Mouse (Mus musculus): ENCODE measurements around the gene Galnt14. TPM values are rescaled to one million over a fixed set of nuclear protein-coding genes. Genes with fewer than 3 reads are reported as not detected.

Gene Galnt14
- total and polyA plus RNA-seq, 2 experiments from 2014 or later: 16.8 to 17.8 TPM

DNA sequence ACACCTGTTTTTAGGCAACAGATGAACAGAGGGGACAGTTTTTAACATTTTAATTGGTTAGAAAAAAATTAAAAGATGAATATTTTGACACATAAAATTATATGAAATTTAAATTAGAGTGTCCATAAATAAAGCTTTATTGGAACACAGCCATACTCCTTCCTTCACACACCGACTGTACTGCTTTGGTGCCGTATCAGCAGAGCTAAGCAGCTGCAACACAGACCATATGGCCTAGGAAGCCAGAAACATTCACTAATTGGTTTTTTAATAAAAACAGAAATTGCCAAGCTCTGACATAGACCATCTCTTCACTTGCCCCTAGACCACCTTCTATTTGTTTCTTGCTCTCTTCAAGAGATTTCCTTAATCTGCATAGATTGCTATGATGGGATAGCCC, 40.2 kb downstream of the Galnt14 start:
- TF ChIP-seq CTCF (IDR thresholded peaks at IDR 0.05; ENCODE audit: low read depth): no peak
- Histone ChIP-seq H3K4me3 (ENCODE audit: low read depth, low read length) (no peak overlapping the region), H3K9ac (no peak overlapping the region), H3K4me1 (ENCODE audit: insufficient read depth) (peaks cover 8% of the 10 kb centered on the region; the same call in 1 of the 2 replicates), H3K27ac (ENCODE audit: low read depth, low read length) (no peak overlapping the region), H3K4me2 (ENCODE audit: low read depth) (no peak overlapping the region), H3K36me3 (ENCODE audit: insufficient read depth) (no peaks in the 10 kb centered on the region), H3K27me3 (ENCODE audit: insufficient read depth, low read length) (no peaks in the 10 kb centered on the region), H3K9me3 (ENCODE audit: low read length) (no peaks in the 10 kb centered on the region)
- 34% methylated on average over 2 of the region's 2 CpGs for WGBS
- ATAC-seq: peak; percentile 71
- peak; percentile 21 for DNase-seq

DNA sequence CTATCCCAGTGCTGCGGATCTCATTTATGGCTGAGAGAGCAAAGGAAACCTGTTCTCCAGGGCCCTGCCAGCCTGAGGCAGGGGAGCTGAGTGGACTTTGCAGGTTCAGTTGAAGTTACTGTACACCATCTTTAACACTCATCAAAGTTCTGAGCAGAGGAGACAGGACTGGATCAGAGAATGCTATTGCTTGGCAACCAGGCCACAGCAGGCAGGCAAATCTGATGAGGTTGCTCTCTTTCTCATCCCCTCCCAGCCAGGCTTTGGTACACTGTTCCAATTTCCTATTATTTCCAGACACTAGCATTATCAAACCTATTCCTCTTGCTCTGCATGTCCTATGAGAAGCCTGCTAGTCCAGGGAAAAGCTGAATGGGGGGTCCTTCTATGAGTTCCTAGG, 41.3 kb downstream of the Galnt14 start:
- DNase-seq (no peak), ATAC-seq (no peak)
- WGBS: 92% methylated on average over 1 of the region's 1 CpGs
- no peak overlapping the region for H3K27ac ChIP-seq (ENCODE audit: low read depth, low read length)
- no peaks in the 10 kb centered on the region for H3K9me3 ChIP-seq (ENCODE audit: low read length)
- H3K27me3 ChIP-seq (ENCODE audit: insufficient read depth, low read length): no peaks in the 10 kb centered on the region
- no peak overlapping the region for H3K4me3 ChIP-seq (ENCODE audit: low read depth, low read length)
- H3K36me3 ChIP-seq (ENCODE audit: insufficient read depth): no peaks in the 10 kb centered on the region
- H3K4me1 ChIP-seq (ENCODE audit: insufficient read depth): peaks cover 8% of the 10 kb centered on the region; the same call in 1 of the 2 replicates
- no peak overlapping the region for H3K9ac ChIP-seq
- no peak for TF ChIP-seq CTCF (IDR thresholded peaks at IDR 0.05; ENCODE audit: low read depth)
- H3K4me2 ChIP-seq (ENCODE audit: low read depth): no peak overlapping the region

GRCm38 (mm10) chr17:73663237-73663636, 47.0 kb downstream of the Galnt14 start:
- Histone ChIP-seq H3K4me1 (ENCODE audit: insufficient read depth) (peaks cover 6% of the 10 kb centered on the region), H3K9ac (no peak overlapping the region), H3K27ac (ENCODE audit: low read depth, low read length) (no peak overlapping the region), H3K36me3 (ENCODE audit: insufficient read depth) (no peaks in the 10 kb centered on the region), H3K9me3 (ENCODE audit: low read length) (no peaks in the 10 kb centered on the region), H3K27me3 (ENCODE audit: insufficient read depth, low read length) (no peaks in the 10 kb centered on the region), H3K4me2 (ENCODE audit: low read depth) (no peak overlapping the region), H3K4me3 (ENCODE audit: low read depth, low read length) (no peak overlapping the region)
- no peak for DNase-seq
- no peak for ATAC-seq
- 71% methylated on average over 3 of the region's 3 CpGs for WGBS
- TF ChIP-seq CTCF (IDR thresholded peaks at IDR 0.05; ENCODE audit: low read depth): no peak

- Histone ChIP-seq H3K9me3 (ENCODE audit: low read length) (no peaks in the 10 kb centered on the region), H3K4me1 (ENCODE audit: insufficient read depth) (peaks cover 6% of the 10 kb centered on the region), H3K9ac (no peak overlapping the region), H3K4me3 (ENCODE audit: low read depth, low read length) (no peak overlapping the region), H3K27ac (ENCODE audit: low read depth, low read length) (no peak overlapping the region), H3K4me2 (ENCODE audit: low read depth) (no peak overlapping the region), H3K36me3 (ENCODE audit: insufficient read depth) (no peaks in the 10 kb centered on the region), H3K27me3 (ENCODE audit: insufficient read depth, low read length) (no peaks in the 10 kb centered on the region)
- peak; percentile 56 for ATAC-seq
- peak; percentile 26 for DNase-seq
- no peak for TF ChIP-seq CTCF (IDR thresholded peaks at IDR 0.05; ENCODE audit: low read depth)
- 62% methylated on average over 6 of the region's 6 CpGs for WGBS
Observed at GRCm38 (mm10) chr17:73658731-73659445, 51.4 kb downstream of the Galnt14 start.

DNA sequence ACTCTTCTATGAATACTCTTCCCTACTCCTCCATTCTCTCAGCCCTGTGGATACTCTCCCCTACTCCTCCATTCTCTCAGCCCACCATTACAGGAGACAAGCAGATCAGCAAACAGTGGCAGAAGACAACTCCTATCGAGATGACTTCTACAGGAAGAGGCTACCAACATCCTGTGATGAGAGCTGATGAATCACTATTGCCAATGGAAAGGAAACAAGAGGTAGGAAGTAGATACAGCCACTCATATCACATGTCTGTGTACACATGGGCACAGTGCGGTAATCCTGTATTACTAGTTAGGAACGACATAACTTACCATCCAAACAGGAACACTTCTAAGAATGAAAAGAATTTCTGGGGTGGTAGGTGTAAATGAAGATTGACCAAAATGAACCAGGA, 53.9 kb downstream of the Galnt14 start:
- no peak for TF ChIP-seq CTCF (IDR thresholded peaks at IDR 0.05; ENCODE audit: low read depth)
- Histone ChIP-seq H3K4me1 (ENCODE audit: insufficient read depth) (peaks cover 6% of the 10 kb centered on the region), H3K4me3 (ENCODE audit: low read depth, low read length) (no peak overlapping the region), H3K9me3 (ENCODE audit: low read length) (no peaks in the 10 kb centered on the region), H3K36me3 (ENCODE audit: insufficient read depth) (no peaks in the 10 kb centered on the region; the same call in 1 of the 2 replicates), H3K4me2 (ENCODE audit: low read depth) (no peak overlapping the region), H3K27me3 (ENCODE audit: insufficient read depth, low read length) (no peaks in the 10 kb centered on the region), H3K27ac (ENCODE audit: low read depth, low read length) (no peak overlapping the region), H3K9ac (no peak overlapping the region)
- ATAC-seq: no peak
- WGBS: 88% methylated on average over 3 of the region's 3 CpGs
- DNase-seq: no peak

DNA sequence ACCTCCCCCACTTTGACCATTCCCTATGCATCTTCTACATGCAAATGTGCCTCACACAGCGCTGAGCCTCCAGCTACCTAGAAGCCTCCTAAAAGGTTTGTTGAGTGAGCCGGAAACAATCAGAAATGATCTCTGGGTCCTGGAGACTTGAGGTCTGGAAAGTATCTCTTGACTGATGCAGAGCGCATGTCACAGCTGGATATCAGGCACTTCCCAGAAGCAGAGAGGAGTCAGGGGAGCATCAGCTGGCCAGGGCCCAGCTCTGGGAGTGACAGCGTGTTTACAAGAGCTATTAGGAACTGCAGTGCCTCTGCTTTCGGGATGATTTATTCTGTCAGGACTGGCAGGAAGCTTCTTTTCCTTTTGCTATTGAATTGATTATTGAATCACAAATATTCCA, 56.0 kb downstream of the Galnt14 start:
- H3K27ac ChIP-seq (ENCODE audit: low read depth, low read length): no peak overlapping the region
- H3K9ac ChIP-seq: no peak overlapping the region
- ATAC-seq (peak; percentile 56; the same call in 1 of the 2 replicates), DNase-seq (peak; percentile 7)
- H3K4me1 ChIP-seq (ENCODE audit: insufficient read depth): peaks cover 2% of the 10 kb centered on the region
- WGBS: 54% methylated on average over 5 of the region's 5 CpGs
- no peaks in the 10 kb centered on the region; the same call in 1 of the 2 replicates for H3K36me3 ChIP-seq (ENCODE audit: insufficient read depth)
- H3K9me3 ChIP-seq (ENCODE audit: low read length): no peaks in the 10 kb centered on the region
- no peak for TF ChIP-seq CTCF (IDR thresholded peaks at IDR 0.05; ENCODE audit: low read depth)
- no peak overlapping the region for H3K4me2 ChIP-seq (ENCODE audit: low read depth)
- H3K27me3 ChIP-seq (ENCODE audit: insufficient read depth, low read length): no peaks in the 10 kb centered on the region
- H3K4me3 ChIP-seq (ENCODE audit: low read depth, low read length): no peak overlapping the region

DNA sequence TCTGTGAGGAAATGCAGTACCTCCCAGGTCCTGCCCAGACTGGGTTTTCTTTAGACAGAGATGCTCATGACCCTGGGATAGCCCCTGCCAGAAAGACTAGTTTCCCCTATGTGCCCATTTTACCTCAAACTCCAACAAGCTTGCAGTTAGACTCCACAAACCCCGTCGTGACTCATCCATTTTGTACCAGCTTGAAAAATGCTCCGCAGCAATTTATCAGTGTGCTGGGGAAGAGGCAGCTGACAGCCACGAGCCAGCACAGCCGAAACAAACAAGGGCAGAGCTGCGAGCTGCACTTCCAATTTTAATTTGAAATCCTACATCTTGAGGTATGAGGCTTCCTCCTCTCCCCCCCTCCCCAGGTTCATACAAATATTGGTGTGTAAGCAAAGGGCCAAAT, 60.9 kb downstream of the Galnt14 start:
- no peak for TF ChIP-seq CTCF (IDR thresholded peaks at IDR 0.05; ENCODE audit: low read depth)
- no peak overlapping the region for H3K9ac ChIP-seq
- H3K4me3 ChIP-seq (ENCODE audit: low read depth, low read length): no peak overlapping the region
- ATAC-seq (no peak), DNase-seq (no peak)
- H3K36me3 ChIP-seq (ENCODE audit: insufficient read depth): no peaks in the 10 kb centered on the region; the same call in 1 of the 2 replicates
- no peaks in the 10 kb centered on the region for H3K27me3 ChIP-seq (ENCODE audit: insufficient read depth, low read length)
- 73% methylated on average over 6 of the region's 6 CpGs for WGBS
- no peaks in the 10 kb centered on the region for H3K4me1 ChIP-seq (ENCODE audit: insufficient read depth)
- no peak overlapping the region for H3K4me2 ChIP-seq (ENCODE audit: low read depth)
- H3K27ac ChIP-seq (ENCODE audit: low read depth, low read length): no peak overlapping the region
- H3K9me3 ChIP-seq (ENCODE audit: low read length): no peaks in the 10 kb centered on the region

All from forebrain, postnatal 0 days (tissue).